11 mouse cellular contexts compared by ENCODE assay signal in genomic region chrX:36456031-36456430, GRCm38 (mm10). TPM values are rescaled to one million over a fixed set of nuclear protein-coding genes. Genes with fewer than 3 reads are reported as not detected.
DNase-seq lines count a peak whose midpoint lies in the region; ATAC-seq lines count a peak whose summit lies in the region.
"Had no signal": no experiment of that assay in that cellular context is flagged by ENCODE, and none has a peak within 500 bp of the region (broad histone marks: within the 10 kb centered on the region; RNA-seq: fewer than 3 reads in every experiment).

No protein-coding gene starts in this region.

- H3K9me3 ChIP-seq in forebrain, embryonic 14.5 days (replicated peaks; ENCODE audit: control insufficient read depth, low read length): no peaks in the 10 kb centered on the region
- no peaks in the 10 kb centered on the region for H3K9me3 ChIP-seq in forebrain, embryonic 16.5 days (ENCODE audit: control insufficient read depth, low read length)
- H3K9me3 ChIP-seq in midbrain, embryonic 14.5 days (ENCODE audit: control insufficient read depth, low read length): no peaks in the 10 kb centered on the region
- H3K9me3 ChIP-seq in midbrain, embryonic 13.5 days: no peaks in the 10 kb centered on the region
- H3K9me3 ChIP-seq in neural tube, embryonic 11.5 days (ENCODE audit: control insufficient read depth, low read length): no peaks in the 10 kb centered on the region
- H3K9me3 ChIP-seq: limb, embryonic 15.5 days had no signal

- ATAC-seq in forebrain, embryonic 14.5 days: no peak
- ATAC-seq in forebrain, embryonic 16.5 days: no peak
- no peak for ATAC-seq in midbrain, embryonic 14.5 days (ENCODE audit: low FRiP score, low TSS enrichment)
- ATAC-seq in midbrain, embryonic 13.5 days: no peak
- no peak for ATAC-seq in neural tube, embryonic 11.5 days (ENCODE audit: insufficient read depth, low FRiP score, low TSS enrichment)

- H3K27me3 ChIP-seq in forebrain, embryonic 14.5 days (replicated peaks; ENCODE audit: control insufficient read depth, insufficient read depth, low read length): no peaks in the 10 kb centered on the region
- no peaks in the 10 kb centered on the region for H3K27me3 ChIP-seq in forebrain, embryonic 16.5 days (replicated peaks; ENCODE audit: control insufficient read depth, insufficient read depth, low read length)
- H3K27me3 ChIP-seq in midbrain, embryonic 14.5 days (ENCODE audit: control insufficient read depth, insufficient read depth, low read length): no peaks in the 10 kb centered on the region
- no peaks in the 10 kb centered on the region for H3K27me3 ChIP-seq in midbrain, embryonic 13.5 days
- H3K27me3 ChIP-seq in neural tube, embryonic 11.5 days (ENCODE audit: control insufficient read depth, insufficient read depth, low read length): no peaks in the 10 kb centered on the region
- H3K27me3 ChIP-seq: limb, embryonic 15.5 days had no signal

- H3K4me3 ChIP-seq in forebrain, embryonic 14.5 days (ENCODE audit: low read depth, low read length): no peak overlapping the region
- no peak overlapping the region for H3K4me3 ChIP-seq in forebrain, embryonic 16.5 days (replicated peaks; ENCODE audit: low read length)
- H3K4me3 ChIP-seq in midbrain, embryonic 14.5 days (replicated peaks; ENCODE audit: low read depth, low read length): no peak overlapping the region
- H3K4me3 ChIP-seq in midbrain, embryonic 13.5 days (replicated peaks): no peak overlapping the region
- no peak overlapping the region for H3K4me3 ChIP-seq in neural tube, embryonic 11.5 days (ENCODE audit: low read depth, low read length)
- H3K4me3 ChIP-seq: limb, embryonic 15.5 days had no signal

- DNase-seq in forebrain, embryonic 14.5 days (ENCODE audit: low spot score): peak; percentile 4
- DNase-seq in midbrain, embryonic 14.5 days: peak; percentile 28
- peak; percentile 45 for DNase-seq in NIH3T3 (ENCODE audit: low read depth)
- peak; percentile 68 for DNase-seq in induced T-regulatory cell, adult 2 months (ENCODE audit: low read depth)
- peak; percentile 10 for DNase-seq in neural tube, embryonic 11.5 days (ENCODE audit: low spot score)
- no peak for DNase-seq in ovary, adult 18-20 months (ENCODE audit: low spot score)

- H3K9ac ChIP-seq in forebrain, embryonic 14.5 days (ENCODE audit: low read length): no peak overlapping the region
- H3K9ac ChIP-seq in forebrain, embryonic 16.5 days (replicated peaks; ENCODE audit: low read depth, low read length): no peak overlapping the region
- H3K9ac ChIP-seq in midbrain, embryonic 14.5 days (replicated peaks; ENCODE audit: low read length): no peak overlapping the region
- no peak overlapping the region for H3K9ac ChIP-seq in midbrain, embryonic 13.5 days (replicated peaks)
- H3K9ac ChIP-seq in neural tube, embryonic 11.5 days (ENCODE audit: low read length): no peak overlapping the region
- H3K9ac ChIP-seq: limb, embryonic 15.5 days had no signal

- H3K4me1 ChIP-seq in forebrain, embryonic 14.5 days (ENCODE audit: control insufficient read depth, insufficient read depth, low read length): no peaks in the 10 kb centered on the region
- H3K4me1 ChIP-seq in forebrain, embryonic 16.5 days (replicated peaks; ENCODE audit: control insufficient read depth, insufficient read depth, low read length): no peaks in the 10 kb centered on the region
- H3K4me1 ChIP-seq in midbrain, embryonic 14.5 days (ENCODE audit: control insufficient read depth, insufficient read depth, low read length): no peaks in the 10 kb centered on the region
- H3K4me1 ChIP-seq in midbrain, embryonic 13.5 days (replicated peaks): no peaks in the 10 kb centered on the region
- no peaks in the 10 kb centered on the region for H3K4me1 ChIP-seq in neural tube, embryonic 11.5 days (ENCODE audit: control insufficient read depth, insufficient read depth, low read length)
- H3K4me1 ChIP-seq: limb, embryonic 15.5 days had no signal

- WGBS in forebrain, embryonic 14.5 days: 50% methylated on average over 1 of the region's 1 CpGs
- WGBS in forebrain, embryonic 16.5 days: 27% methylated on average over 1 of the region's 1 CpGs
- 52% methylated on average over 1 of the region's 1 CpGs for WGBS in midbrain, embryonic 14.5 days
- 35% methylated on average over 1 of the region's 1 CpGs for WGBS in midbrain, embryonic 13.5 days
- 28% methylated on average over 1 of the region's 1 CpGs for WGBS in neural tube, embryonic 11.5 days

- no peak overlapping the region for H3K4me2 ChIP-seq in forebrain, embryonic 14.5 days (ENCODE audit: low read length)
- no peak overlapping the region for H3K4me2 ChIP-seq in forebrain, embryonic 16.5 days (ENCODE audit: low read length)
- no peak overlapping the region for H3K4me2 ChIP-seq in midbrain, embryonic 14.5 days (ENCODE audit: low read length)
- no peak overlapping the region for H3K4me2 ChIP-seq in midbrain, embryonic 13.5 days (replicated peaks)
- H3K4me2 ChIP-seq in neural tube, embryonic 11.5 days (ENCODE audit: low read depth): no peak overlapping the region
- H3K4me2 ChIP-seq: limb, embryonic 15.5 days had no signal

- H3K36me3 ChIP-seq in forebrain, embryonic 14.5 days (ENCODE audit: control insufficient read depth, insufficient read depth, low read length): no peaks in the 10 kb centered on the region
- no peaks in the 10 kb centered on the region for H3K36me3 ChIP-seq in forebrain, embryonic 16.5 days (ENCODE audit: control insufficient read depth, insufficient read depth)
- no peaks in the 10 kb centered on the region for H3K36me3 ChIP-seq in midbrain, embryonic 14.5 days (ENCODE audit: control insufficient read depth, insufficient read depth, low read length)
- H3K36me3 ChIP-seq in midbrain, embryonic 13.5 days: no peaks in the 10 kb centered on the region
- no peaks in the 10 kb centered on the region for H3K36me3 ChIP-seq in neural tube, embryonic 11.5 days (ENCODE audit: control insufficient read depth, insufficient read depth, low read length)
- H3K36me3 ChIP-seq: limb, embryonic 15.5 days had no signal

- no peak overlapping the region for H3K27ac ChIP-seq in forebrain, embryonic 14.5 days (ENCODE audit: low read depth, low read length)
- H3K27ac ChIP-seq in forebrain, embryonic 16.5 days (ENCODE audit: low read length): no peak overlapping the region
- no peak overlapping the region for H3K27ac ChIP-seq in midbrain, embryonic 14.5 days (replicated peaks; ENCODE audit: low read depth, low read length)
- H3K27ac ChIP-seq in midbrain, embryonic 13.5 days: no peak overlapping the region
- H3K27ac ChIP-seq in neural tube, embryonic 11.5 days (ENCODE audit: low read depth, low read length): no peak overlapping the region
- H3K27ac ChIP-seq: limb, embryonic 15.5 days had no signal

RNA-seq across cellular contexts. Expression of gene Gm14569, which starts 35.6 kb away (rescaled TPM):
- polyA plus RNA-seq in forebrain, embryonic 14.5 days (2014; fragmentation: Nextera tagmentation; extraction: Ambion mirVana): not detected in 2 replicates
- not detected in 2 replicates for polyA plus RNA-seq in forebrain, embryonic 16.5 days (2015; fragmentation: Nextera tagmentation; extraction: Ambion mirVana)
- not detected in 2 replicates for polyA plus RNA-seq in midbrain, embryonic 14.5 days (2014; fragmentation: Nextera tagmentation; extraction: Ambion mirVana)
- not detected in 2 replicates for polyA plus RNA-seq in midbrain, embryonic 13.5 days (2015; fragmentation: Nextera tagmentation; extraction: Ambion mirVana)
- polyA plus RNA-seq in neural tube, embryonic 11.5 days (2014; fragmentation: Nextera tagmentation; extraction: Ambion mirVana): not detected in 2 replicates
- polyA plus RNA-seq: gonadal fat pad, adult 2 months; limb, embryonic 15.5 days; small intestine, adult 2 months had no signal

RNA-seq across cellular contexts. Expression of gene Gm6268, which starts 55.0 kb away (rescaled TPM):
- polyA plus RNA-seq in forebrain, embryonic 14.5 days (2014; fragmentation: Nextera tagmentation; extraction: Ambion mirVana): not detected in 2 replicates
- polyA plus RNA-seq in forebrain, embryonic 16.5 days (2015; fragmentation: Nextera tagmentation; extraction: Ambion mirVana): not detected in 2 replicates
- polyA plus RNA-seq in midbrain, embryonic 14.5 days (2014; fragmentation: Nextera tagmentation; extraction: Ambion mirVana): not detected in 2 replicates
- polyA plus RNA-seq in midbrain, embryonic 13.5 days (2015; fragmentation: Nextera tagmentation; extraction: Ambion mirVana): not detected in 2 replicates
- polyA plus RNA-seq in neural tube, embryonic 11.5 days (2014; fragmentation: Nextera tagmentation; extraction: Ambion mirVana): not detected in 2 replicates
- polyA plus RNA-seq: gonadal fat pad, adult 2 months; limb, embryonic 15.5 days; small intestine, adult 2 months had no signal
